Mouse (Mus musculus) kidney, postnatal 4 days (tissue): ENCODE measurements at regions not wholly inside any gene's neighbourhood (a gene's known extent, or its start where the extent isn't known, plus 50 kb on each side); places are given as distances from the start of the nearest gene placed in this dataset.

Experiments
- DNase-seq, 2 experiments: peaks; one replicate each; pipeline ENCODE4 v3.0.0; 2021; ENCODE audit warnings: mixed read lengths in 2 of 2

- peak; percentile 21 to 30 for DNase-seq
These were observed 101.8 kb downstream of the Kctd12 start for GRCm38 (mm10) chr14:102880658-102881083.

- no peak for DNase-seq
These were observed 103.9 kb downstream of the Kctd12 start for GRCm38 (mm10) chr14:102878572-102878971.

- DNase-seq: no peak
These were observed 114.3 kb downstream of the Kctd12 start for GRCm38 (mm10) chr14:102868160-102868559.

GRCm38 (mm10) chr14:102867697-102868096 is 114.7 kb downstream of the Kctd12 start:
- no peak for DNase-seq

GRCm38 (mm10) chr14:102866511-102866910 is 115.9 kb downstream of the Kctd12 start:
- DNase-seq: no peak

GRCm38 (mm10) chr14:102861694-102862093 is 120.7 kb downstream of the Kctd12 start:
- DNase-seq: no peak

GRCm38 (mm10) chr14:102859361-102859871 is 123.0 kb downstream of the Kctd12 start:
- peak in 1 of 2 experiments; percentile 29 for DNase-seq

- DNase-seq: peak; percentile 19 to 20
These were observed 127.1 kb downstream of the Kctd12 start for GRCm38 (mm10) chr14:102855264-102855840.

- no peak for DNase-seq
These were observed 138.7 kb downstream of the Kctd12 start for GRCm38 (mm10) chr14:102843700-102844099.

GRCm38 (mm10) chr14:102837602-102838001 is 144.8 kb downstream of the Kctd12 start:
- DNase-seq: no peak

GRCm38 (mm10) chr14:102835118-102835769 is 147.2 kb downstream of the Kctd12 start:
- no peak for DNase-seq

GRCm38 (mm10) chr14:102828442-102828841 is 154.0 kb downstream of the Kctd12 start:
- no peak for DNase-seq

- no peak for DNase-seq
These were observed 154.6 kb downstream of the Kctd12 start for GRCm38 (mm10) chr14:102827756-102828384.

- no peak for DNase-seq
These were observed 156.9 kb downstream of the Kctd12 start for GRCm38 (mm10) chr14:102825525-102825924.

GRCm38 (mm10) chr14:102820663-102821062 is 161.8 kb downstream of the Kctd12 start:
- DNase-seq: no peak

- DNase-seq: peak in 1 of 2 experiments; percentile 24
These were observed 170.8 kb downstream of the Kctd12 start for GRCm38 (mm10) chr14:102811678-102812081.

GRCm38 (mm10) chr14:102811022-102811421 is 171.4 kb downstream of the Kctd12 start:
- no peak for DNase-seq

GRCm38 (mm10) chr14:102810121-102810921 is 172.1 kb downstream of the Kctd12 start:
- peak; percentile 46 to 62 for DNase-seq

GRCm38 (mm10) chr14:102805936-102806923 is 176.2 kb downstream of the Kctd12 start:
- DNase-seq: peak; percentile 60 to 68

GRCm38 (mm10) chr14:102795676-102796075 is 186.8 kb downstream of the Kctd12 start:
- no peak for DNase-seq

- no peak for DNase-seq
These were observed 187.5 kb downstream of the Kctd12 start for GRCm38 (mm10) chr14:102794898-102795297.

GRCm38 (mm10) chr14:102793753-102794152 is 188.7 kb downstream of the Kctd12 start:
- no peak for DNase-seq
